Mouse (Mus musculus) hindbrain, embryonic 14.5 days (tissue): Measurements from ENCODE around the gene Dnah2. TPM values are rescaled to one million over a fixed set of nuclear protein-coding genes. Genes with fewer than 3 reads are reported as not detected.
A peak's percentile ranks its signal among the peaks of the same experiment; 100 is the strongest.

Experiments
- ATAC-seq: fragments of 200-750 bp; cut with Nextera tagmentation; 2 replicates; pipeline ENCODE4 v1.8.0; 2017; ENCODE audit warnings: moderate number of reproducible peaks, mild to moderate bottlenecking, moderate TSS enrichment, moderate library complexity; ENCODE audit not compliant: low FRiP score
- DNase-seq: peaks from one replicate; pipeline ENCODE4 v3.0.0-alpha.2; 2015; ENCODE audit warnings: low spot score
- H3K27ac ChIP-seq: fragments of 300-500 bp; sonication (generic); 2 replicates; pipeline ENCODE4 v1.5.1; 2014; ENCODE audit warnings: mild to moderate bottlenecking, moderate library complexity
- H3K27me3 ChIP-seq: fragments of 300-500 bp; sonication (generic); 2 replicates; pipeline ENCODE4 v1.6.1; 2014; ENCODE audit warnings: mild to moderate bottlenecking, low read length, mixed read lengths; ENCODE audit not compliant: control insufficient read depth, insufficient read depth
- H3K36me3 ChIP-seq: fragments of 300-500 bp; sonication (generic); replicated peaks from 2 replicates; pipeline ENCODE4 v1.6.1; 2014; ENCODE audit not compliant: control insufficient read depth, insufficient read depth
- H3K4me1 ChIP-seq: fragments of 300-500 bp; sonication (generic); replicated peaks from 2 replicates; pipeline ENCODE4 v1.6.1; 2014; ENCODE audit warnings: antibody characterized with exemption, low read length, mixed read lengths; ENCODE audit not compliant: control insufficient read depth, insufficient read depth
- H3K4me2 ChIP-seq: fragments of 300-500 bp; sonication (generic); replicated peaks from 2 replicates; pipeline ENCODE4 v1.6.1; 2014; ENCODE audit warnings: mild to moderate bottlenecking, moderate library complexity
- H3K4me3 ChIP-seq: fragments of 300-500 bp; sonication (generic); replicated peaks from 2 replicates; pipeline ENCODE4 v1.5.1; 2014; ENCODE audit warnings: mild to moderate bottlenecking, low read length
- H3K9ac ChIP-seq: fragments of 300-500 bp; sonication (generic); 2 replicates; pipeline ENCODE4 v1.6.1; 2014
- H3K9me3 ChIP-seq: fragments of 300-500 bp; sonication (generic); 2 replicates; pipeline ENCODE4 v1.6.1; 2016; ENCODE audit warnings: low read length; ENCODE audit not compliant: control insufficient read depth
- WGBS: fragments of 180-500 bp; shearing (Covaris S2); extraction: QIAGEN DNeasy Blood & Tissue Kit; methylation state at CpG from one replicate; pipeline ENCODE4 v1.1.7; 2014; 5-methylcytosine and 5-hydroxymethylcytosine counted together
- polyA plus RNA-seq: library from polyadenylated mRNA; unstranded; fragments of >200 nt; fragmentation: Nextera tagmentation; extraction: Ambion mirVana; gene quantifications from 2 replicates; pipeline ENCODE4 v1.2.1, GENCODE M21; 2014

Dnah2 gene
- polyA plus RNA-seq, 1 experiment from 2014 or later, result 4.9 TPM

DNA sequence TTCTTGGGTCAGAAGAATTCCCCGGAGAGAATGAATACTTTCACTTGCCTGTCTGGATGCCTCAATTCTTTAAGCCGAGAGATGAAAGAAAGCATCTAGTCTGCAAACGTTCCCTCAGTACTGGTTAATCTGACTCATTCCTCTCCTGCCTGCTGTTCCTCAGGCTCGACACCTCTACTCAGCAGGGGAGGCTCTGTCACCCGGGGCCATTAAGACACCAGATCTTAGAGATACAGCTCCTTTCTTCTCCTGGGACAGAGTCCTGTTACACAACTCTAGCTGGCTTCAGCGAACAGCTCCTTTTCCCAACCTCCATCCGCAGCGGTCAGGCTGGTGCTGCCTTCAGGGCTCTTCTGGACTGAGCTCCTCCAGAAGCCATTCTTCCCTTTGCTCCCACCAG is 77.4 kb downstream of the Dnah2 start:
- H3K4me2 ChIP-seq, result no peak overlapping the region
- no peak overlapping the region for H3K9ac ChIP-seq
- ATAC-seq (no peak), DNase-seq (no peak)
- H3K9me3 ChIP-seq, result no peaks in the 10 kb centered on the region
- no peaks in the 10 kb centered on the region for H3K27me3 ChIP-seq
- 27% methylated on average over 8 of the region's 8 CpGs for WGBS
- H3K36me3 ChIP-seq, result no peaks in the 10 kb centered on the region
- no peaks in the 10 kb centered on the region for H3K4me1 ChIP-seq
- H3K4me3 ChIP-seq, result no peak overlapping the region
- no peak overlapping the region for H3K27ac ChIP-seq

DNA sequence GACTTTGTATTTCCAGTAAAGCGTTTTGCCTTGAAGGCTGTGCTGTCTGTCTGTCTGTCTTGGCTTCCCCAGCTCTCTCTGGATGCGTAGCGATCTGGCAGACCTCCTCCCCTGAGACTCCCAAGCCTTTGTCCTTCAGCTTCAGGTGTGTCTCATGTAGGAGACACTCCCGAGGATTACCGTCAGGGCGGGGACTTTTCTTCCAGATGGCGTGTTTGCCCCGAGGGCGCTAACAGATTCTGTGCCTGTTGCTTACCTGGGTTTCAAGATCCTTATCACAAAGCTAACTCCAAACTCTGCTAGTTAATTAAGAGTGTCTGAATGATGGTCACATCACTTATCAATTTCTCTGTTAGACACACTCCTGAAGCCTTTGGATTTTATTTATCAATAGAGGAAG is 79.6 kb downstream of the Dnah2 start:
- no peaks in the 10 kb centered on the region for H3K27me3 ChIP-seq
- no peak for ATAC-seq
- H3K9me3 ChIP-seq, result no peaks in the 10 kb centered on the region
- no peak for DNase-seq
- no peak overlapping the region for H3K4me2 ChIP-seq
- no peak overlapping the region for H3K4me3 ChIP-seq
- WGBS, result 93% methylated on average over 9 of the region's 9 CpGs
- H3K4me1 ChIP-seq, result no peaks in the 10 kb centered on the region
- H3K9ac ChIP-seq, result no peak overlapping the region
- no peaks in the 10 kb centered on the region for H3K36me3 ChIP-seq
- no peak overlapping the region for H3K27ac ChIP-seq

DNA sequence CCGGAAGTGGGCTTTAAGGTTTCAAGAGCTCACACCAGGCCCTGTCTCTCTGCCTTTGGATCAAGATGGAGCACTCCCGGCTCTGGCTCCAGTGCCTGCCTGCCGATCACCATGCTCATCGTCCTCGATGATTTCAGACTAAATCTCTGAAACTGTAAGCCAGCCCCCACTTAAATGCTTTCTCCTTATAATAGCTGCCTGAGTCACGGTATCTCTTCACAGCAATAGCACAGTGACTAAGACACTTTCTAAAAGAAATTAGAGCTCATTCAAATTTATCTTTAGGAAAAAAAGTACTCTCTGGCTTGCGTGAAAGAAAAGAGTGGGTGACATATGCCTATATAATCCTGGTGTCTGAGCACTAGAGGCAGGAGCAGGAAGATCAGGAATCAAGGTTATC is 84.9 kb downstream of the Dnah2 start:
- Histone ChIP-seq H3K4me2 (no peak overlapping the region), H3K4me1 (no peaks in the 10 kb centered on the region), H3K36me3 (no peaks in the 10 kb centered on the region), H3K27me3 (no peaks in the 10 kb centered on the region), H3K27ac (no peak overlapping the region), H3K4me3 (no peak overlapping the region), H3K9me3 (no peaks in the 10 kb centered on the region), H3K9ac (no peak overlapping the region)
- WGBS, result 97% methylated on average over 7 of the region's 7 CpGs
- no peak for ATAC-seq
- no peak for DNase-seq

DNA sequence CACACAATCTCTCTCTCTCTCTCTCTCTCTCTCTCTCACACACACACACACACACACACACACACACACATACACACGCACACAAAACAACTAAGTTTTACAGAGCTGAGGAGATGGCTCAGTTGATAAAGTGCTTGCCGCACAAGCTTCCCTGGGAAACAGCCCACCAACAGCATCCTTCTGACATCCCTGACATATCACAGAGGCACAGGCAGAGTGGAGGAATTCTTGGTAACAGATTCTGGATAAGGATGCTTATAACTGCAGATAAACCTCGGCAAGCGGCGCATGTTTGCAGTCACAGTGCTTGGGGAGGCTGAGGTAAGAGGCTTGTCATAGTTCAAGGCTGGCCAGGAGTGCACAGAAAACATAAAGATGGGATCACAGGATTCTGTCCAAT is 87.3 kb downstream of the Dnah2 start:
- DNase-seq (no peak), ATAC-seq (no peak)
- Histone ChIP-seq H3K4me1 (peaks cover 5% of the 10 kb centered on the region; the same call in 1 of the 2 replicates), H3K4me2 (no peak overlapping the region), H3K27ac (no peak overlapping the region), H3K9me3 (no peaks in the 10 kb centered on the region), H3K27me3 (no peaks in the 10 kb centered on the region), H3K4me3 (no peak overlapping the region), H3K9ac (no peak overlapping the region), H3K36me3 (no peaks in the 10 kb centered on the region)
- 80% methylated on average over 5 of the region's 5 CpGs for WGBS

DNA sequence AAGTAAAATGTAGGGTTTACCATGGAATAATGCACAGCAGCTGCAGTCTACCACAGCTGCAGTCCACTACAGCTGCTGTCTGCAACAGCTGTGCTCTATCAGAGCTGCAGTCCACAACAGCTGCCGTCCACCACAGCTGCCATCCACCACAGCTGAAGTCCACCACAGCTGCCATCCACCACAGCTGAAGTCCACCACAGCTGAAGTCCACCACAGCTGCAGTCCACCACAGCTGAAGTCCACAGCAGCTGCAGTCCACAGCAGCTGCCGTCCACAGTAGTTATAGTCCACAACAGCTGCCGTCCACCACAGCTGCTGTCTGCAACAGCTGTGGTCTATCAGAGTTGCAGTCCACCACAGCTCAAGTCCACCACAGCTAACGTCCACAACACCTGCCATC is 89.0 kb downstream of the Dnah2 start:
- H3K27me3 ChIP-seq, result no peaks in the 10 kb centered on the region
- H3K9ac ChIP-seq, result no peak overlapping the region
- H3K9me3 ChIP-seq, result no peaks in the 10 kb centered on the region
- no peak overlapping the region for H3K4me3 ChIP-seq
- WGBS, result 82% methylated on average over 4 of the region's 4 CpGs
- H3K36me3 ChIP-seq, result no peaks in the 10 kb centered on the region
- no peak overlapping the region for H3K27ac ChIP-seq
- ATAC-seq, result no peak
- no peak for DNase-seq
- H3K4me1 ChIP-seq, result peaks cover 5% of the 10 kb centered on the region; the same call in 1 of the 2 replicates
- H3K4me2 ChIP-seq, result no peak overlapping the region

DNA sequence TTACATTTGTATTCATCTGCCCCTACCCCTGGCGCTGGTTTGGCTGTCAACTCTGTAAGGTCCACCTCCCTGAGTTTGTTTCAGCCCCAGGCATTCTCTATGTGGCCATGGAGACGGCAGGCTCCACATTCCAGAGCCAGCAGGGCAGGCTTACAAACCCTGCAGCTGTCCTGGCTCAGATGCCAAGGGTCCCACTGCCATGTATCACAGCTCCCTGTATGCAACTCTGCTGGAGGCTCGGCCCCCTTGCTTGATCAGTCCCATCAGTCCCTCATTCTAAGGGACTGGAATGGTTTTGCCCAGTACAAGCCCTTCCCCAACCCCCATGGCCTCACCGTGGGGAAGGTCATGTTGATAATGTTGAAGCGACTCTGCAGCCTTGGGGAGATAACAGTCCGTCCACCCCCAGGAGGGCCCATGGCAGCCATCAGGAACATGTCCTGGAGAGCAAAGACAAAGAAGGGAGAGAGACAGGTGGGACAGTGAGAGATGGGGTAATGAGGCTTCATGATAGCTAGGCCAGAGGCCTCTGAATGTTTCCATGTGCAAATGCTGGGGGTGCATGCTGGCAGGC is 91.8 kb downstream of the Dnah2 start:
- Histone ChIP-seq H3K27me3 (no peaks in the 10 kb centered on the region), H3K4me1 (peaks cover 8% of the 10 kb centered on the region; the same call in 1 of the 2 replicates), H3K4me2 (no peak overlapping the region), H3K4me3 (no peak overlapping the region), H3K9ac (no peak overlapping the region), H3K9me3 (no peaks in the 10 kb centered on the region), H3K36me3 (no peaks in the 10 kb centered on the region), H3K27ac (peak overlapping the region; percentile 28)
- WGBS, result 12% methylated on average over 6 of the region's 6 CpGs
- DNase-seq (peak; percentile 60), ATAC-seq (peak; percentile 72; the same call in 1 of the 2 replicates)

DNA sequence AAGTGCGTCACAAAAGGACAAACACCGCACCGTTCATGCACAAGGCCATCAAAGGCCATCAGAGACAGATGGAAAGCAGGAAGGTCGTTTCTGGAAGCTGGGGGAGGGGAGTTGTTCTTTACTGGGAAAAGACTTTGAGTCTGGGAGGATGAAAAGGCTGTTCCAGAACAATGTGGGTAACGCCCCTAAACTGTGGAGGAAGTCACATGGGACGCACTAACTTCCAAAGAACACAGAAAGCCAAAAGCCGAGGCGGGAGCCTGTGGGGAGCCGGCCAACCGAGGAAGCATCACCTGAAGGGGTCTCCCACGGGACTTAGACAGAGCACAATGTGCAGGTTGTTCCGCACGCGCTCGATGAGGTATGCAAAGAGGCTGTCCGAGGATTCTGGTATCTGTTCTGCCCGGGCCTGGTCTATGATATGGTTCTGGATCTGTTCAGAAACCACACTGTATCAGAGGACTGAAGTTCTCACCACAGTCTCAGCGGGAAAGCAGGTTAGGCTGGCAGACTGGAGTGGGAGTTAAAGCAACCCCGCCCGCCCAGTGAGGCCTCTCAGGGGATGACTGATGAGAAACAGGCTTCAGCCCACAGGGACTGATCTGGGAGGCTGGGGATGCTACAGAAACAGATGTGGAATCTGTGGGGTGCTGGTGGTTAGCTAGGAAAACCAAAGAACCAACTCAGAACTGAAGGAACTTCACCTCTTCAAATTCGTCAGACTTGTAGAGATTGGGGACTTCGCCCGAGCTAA is 96.6 kb downstream of the Dnah2 start:
- Histone ChIP-seq H3K27me3 (no peaks in the 10 kb centered on the region), H3K4me1 (peaks cover 7% of the 10 kb centered on the region; the same call in 1 of the 2 replicates), H3K4me2 (no peak overlapping the region), H3K4me3 (no peak overlapping the region), H3K9me3 (no peaks in the 10 kb centered on the region), H3K27ac (no peak overlapping the region), H3K9ac (no peak overlapping the region), H3K36me3 (no peaks in the 10 kb centered on the region)
- ATAC-seq (no peak), DNase-seq (no peak)
- WGBS, result 51% methylated on average over 23 of the region's 23 CpGs

DNA sequence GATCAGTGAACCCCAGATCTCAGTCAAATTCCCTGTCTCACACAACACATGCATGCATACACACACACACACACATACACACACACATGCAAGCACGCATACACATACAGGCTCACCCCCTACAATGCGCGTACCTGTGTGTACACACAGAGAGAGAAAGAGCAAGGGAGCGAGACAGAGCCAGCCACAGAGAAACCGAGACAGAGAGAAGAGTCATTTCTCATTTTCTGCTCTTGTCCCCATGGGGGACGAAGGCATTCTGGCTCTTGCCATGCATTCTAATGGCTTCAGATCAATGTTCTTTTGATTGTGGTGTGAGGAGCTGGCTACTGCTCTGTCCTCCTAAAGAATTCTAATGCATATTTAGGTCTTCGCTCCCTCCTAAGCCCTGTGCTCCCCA is 101.6 kb downstream of the Dnah2 start:
- WGBS, result 62% methylated on average over 7 of the region's 7 CpGs
- peaks cover 4% of the 10 kb centered on the region; the same call in 1 of the 2 replicates for H3K4me1 ChIP-seq
- ATAC-seq, result no peak
- no peaks in the 10 kb centered on the region for H3K27me3 ChIP-seq
- H3K9ac ChIP-seq, result no peak overlapping the region
- no peaks in the 10 kb centered on the region for H3K36me3 ChIP-seq
- H3K4me3 ChIP-seq, result no peak overlapping the region
- no peaks in the 10 kb centered on the region for H3K9me3 ChIP-seq
- H3K4me2 ChIP-seq, result no peak overlapping the region
- no peak overlapping the region for H3K27ac ChIP-seq
- no peak for DNase-seq

DNA sequence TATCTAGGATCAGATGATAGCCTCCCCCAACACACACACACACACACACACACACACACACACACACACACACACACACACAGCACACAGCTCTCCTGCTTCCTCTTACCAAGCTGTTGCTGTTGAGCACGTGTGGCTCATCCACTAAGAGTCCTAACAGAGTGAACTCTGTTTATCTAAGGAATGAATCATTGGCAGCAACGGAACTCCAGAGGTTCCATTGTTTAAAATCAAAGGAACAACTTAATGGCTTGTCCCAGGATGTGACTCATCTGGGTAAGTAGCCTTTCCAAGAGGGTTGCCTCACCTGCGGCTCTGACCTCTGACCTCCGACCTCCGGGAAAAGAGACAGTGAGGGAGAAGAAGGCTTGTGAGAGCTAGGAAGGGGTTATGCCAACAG is 105.6 kb downstream of the Dnah2 start:
- Histone ChIP-seq H3K36me3 (no peaks in the 10 kb centered on the region), H3K9ac (no peak overlapping the region), H3K27ac (no peak overlapping the region), H3K9me3 (no peaks in the 10 kb centered on the region), H3K4me3 (no peak overlapping the region), H3K27me3 (no peaks in the 10 kb centered on the region), H3K4me1 (peaks cover 4% of the 10 kb centered on the region; the same call in 1 of the 2 replicates), H3K4me2 (no peak overlapping the region)
- 58% methylated on average over 5 of the region's 5 CpGs for WGBS
- ATAC-seq, result no peak
- DNase-seq, result no peak
